Mouse (Mus musculus) thymus, adult 2 months (tissue): ENCODE data around the gene Rlbp1. TPM values are rescaled to one million over a fixed set of nuclear protein-coding genes. Genes with fewer than 3 reads are reported as not detected.

ENCODE experiments used
- DNase-seq: peaks from one replicate; pipeline ENCODE4 v3.0.0; 2021
- H3K27ac ChIP-seq: fragments of 200-500 bp; 2 replicates; pipeline ENCODE4 v1.5.1; 2012; ENCODE audit warnings: low read length, control low read depth; ENCODE audit not compliant: control insufficient read depth, insufficient read depth
- H3K27me3 ChIP-seq: fragments of 200-500 bp; 2 replicates; pipeline ENCODE4 v1.6.1; 2012; ENCODE audit warnings: mild to moderate bottlenecking, low read length, moderate library complexity, mixed read lengths; ENCODE audit not compliant: control insufficient read depth, insufficient read depth
- H3K36me3 ChIP-seq: fragments of 200-500 bp; 2 replicates; pipeline ENCODE4 v1.6.1; 2012; ENCODE audit warnings: mild to moderate bottlenecking, low read length, moderate library complexity; ENCODE audit not compliant: control insufficient read depth, insufficient read depth
- H3K4me1 ChIP-seq: fragments of 200-500 bp; replicated peaks from 2 replicates; pipeline ENCODE4 v1.6.1; 2012; ENCODE audit warnings: low read length; ENCODE audit not compliant: control insufficient read depth, insufficient read depth
- H3K4me3 ChIP-seq: fragments of 200-500 bp; 2 replicates; pipeline ENCODE4 v1.5.1; 2012; ENCODE audit warnings: mild to moderate bottlenecking, low read length, control low read depth, moderate library complexity; ENCODE audit not compliant: control insufficient read depth, insufficient read depth
- CTCF ChIP-seq: fragments of 200-500 bp; IDR thresholded peaks from 2 replicates; pipeline ENCODE4 v1.5.1; 2012; ENCODE audit warnings: mild to moderate bottlenecking, control low read depth, low read length, moderate library complexity, borderline replicate concordance; ENCODE audit not compliant: control insufficient read depth, poor library complexity, insufficient read depth; ENCODE audit errors: extremely low read depth
- POLR2A ChIP-seq: fragments of 200-500 bp; IDR thresholded peaks from 2 replicates; pipeline ENCODE4 v1.6.1; 2012; ENCODE audit warnings: mild to moderate bottlenecking, low read length, control low read depth, moderate library complexity; ENCODE audit not compliant: control insufficient read depth, poor library complexity, insufficient read depth; ENCODE audit errors: extremely low read depth
- WGBS: fragments of 180-500 bp; shearing (Covaris S2); methylation state at CpG from one replicate; pipeline ENCODE4 v1.1.7; 2018; 5-methylcytosine and 5-hydroxymethylcytosine counted together
- polyA plus RNA-seq: library from polyadenylated mRNA; depleted of rRNA; stranded (reverse); fragments of >200 nt; gene quantifications from 2 replicates; pipeline ENCODE4 v1.2.3, GENCODE M21; 2012; rRNA removed

Rlbp1 gene
- 0.11 and 0.78 TPM in 2 replicates for polyA plus RNA-seq

- TF ChIP-seq POLR2A: no peak
- TF ChIP-seq CTCF: no peak
Measured at GRCm38 (mm10) chr7:79386422-79387133, at the start of gene Rlbp1. Gene Rlbp1, minus strand, starts transcription at chr7:79387048.

GRCm38 (mm10) chr7:79428243-79428642 is 41.4 kb upstream of the Rlbp1 start:
- Histone ChIP-seq H3K27ac (no peak overlapping the region), H3K27me3 (no peaks in the 10 kb centered on the region), H3K36me3 (peaks cover 5% of the 10 kb centered on the region; the same call in 1 of the 2 replicates), H3K4me3 (no peak overlapping the region), H3K4me1 (peaks cover under 1% of the 10 kb centered on the region)
- no peak for DNase-seq
- TF ChIP-seq POLR2A (no peak), CTCF (no peak)
- WGBS: 94% methylated on average over 5 of the region's 5 CpGs

More at GRCm38 (mm10) chr7:79386422-79387133, at the start of gene Rlbp1:
- H3K4me3 ChIP-seq: no peak within 1 kb of the TSS
- H3K36me3 ChIP-seq: no peaks in the 10 kb centered on the region
- no peaks in the 10 kb centered on the region for H3K27me3 ChIP-seq
- no peaks in the 10 kb centered on the region for H3K4me1 ChIP-seq
- no peak within 1 kb of the TSS for H3K27ac ChIP-seq
- no peak for DNase-seq
- 94% methylated on average over 16 of the region's 16 CpGs for WGBS

GRCm38 (mm10) chr7:79425804-79426203 is 39.0 kb upstream of the Rlbp1 start:
- H3K27ac ChIP-seq: no peak overlapping the region
- H3K27me3 ChIP-seq: no peaks in the 10 kb centered on the region
- H3K4me3 ChIP-seq: no peak overlapping the region
- DNase-seq: no peak
- H3K36me3 ChIP-seq: peaks cover 5% of the 10 kb centered on the region; the same call in 1 of the 2 replicates
- TF ChIP-seq CTCF: no peak
- TF ChIP-seq POLR2A: no peak
- peaks cover 12% of the 10 kb centered on the region for H3K4me1 ChIP-seq
- WGBS: 97% methylated on average over 10 of the region's 10 CpGs

- TF ChIP-seq CTCF (no peak), POLR2A (no peak)
- peaks cover 5% of the 10 kb centered on the region; the same call in 1 of the 2 replicates for H3K36me3 ChIP-seq
- no peak overlapping the region for H3K27ac ChIP-seq
- H3K4me1 ChIP-seq: peaks cover 12% of the 10 kb centered on the region
- H3K4me3 ChIP-seq: no peak overlapping the region
- H3K27me3 ChIP-seq: no peaks in the 10 kb centered on the region
- 38% methylated on average over 10 of the region's 10 CpGs for WGBS
- no peak for DNase-seq
Measured at GRCm38 (mm10) chr7:79422876-79423275, 36.0 kb upstream of the Rlbp1 start.

GRCm38 (mm10) chr7:79419950-79420349 is 33.1 kb upstream of the Rlbp1 start:
- WGBS: 82% methylated on average over 7 of the region's 7 CpGs
- no peak for TF ChIP-seq CTCF
- no peak for TF ChIP-seq POLR2A
- Histone ChIP-seq H3K27ac (no peak overlapping the region), H3K27me3 (no peaks in the 10 kb centered on the region), H3K4me3 (no peak overlapping the region), H3K36me3 (no peaks in the 10 kb centered on the region), H3K4me1 (peaks cover 12% of the 10 kb centered on the region)
- no peak for DNase-seq

- H3K36me3 ChIP-seq: peaks cover 7% of the 10 kb centered on the region; the same call in 1 of the 2 replicates
- H3K27ac ChIP-seq: no peak overlapping the region
- no peaks in the 10 kb centered on the region for H3K27me3 ChIP-seq
- no peak for TF ChIP-seq CTCF
- no peak for TF ChIP-seq POLR2A
- WGBS: 98% methylated on average over 18 of the region's 18 CpGs
- no peaks in the 10 kb centered on the region for H3K4me1 ChIP-seq
- no peak for DNase-seq
- H3K4me3 ChIP-seq: no peak overlapping the region
Measured at GRCm38 (mm10) chr7:79414449-79415375, 27.9 kb upstream of the Rlbp1 start.
